Mouse (Mus musculus) brain, embryonic 14.5 days (tissue): ENCODE measurements around the gene Snf8.

Experiments
- CTCF ChIP-seq: fragments of 200-500 bp; IDR thresholded peaks from 2 replicates; pipeline ENCODE4 v1.5.1; 2012; ENCODE audit warnings: inconsistent platforms, mild to moderate bottlenecking, moderate library complexity, borderline replicate concordance; ENCODE audit not compliant: insufficient read depth, insufficient read length; ENCODE audit errors: extremely low read depth
- POLR2A ChIP-seq: fragments of 200-500 bp; IDR thresholded peaks from 2 replicates; pipeline ENCODE4 v1.6.1; 2012; ENCODE audit warnings: mild to moderate bottlenecking, inconsistent platforms, borderline replicate concordance; ENCODE audit not compliant: poor library complexity, insufficient read depth, insufficient read length, severe bottlenecking; ENCODE audit errors: extremely low read depth

- TF ChIP-seq POLR2A (no peak), CTCF (no peak)
These were observed 30.5 kb upstream of the Snf8 start for GRCm38 (mm10) chr11:96003969-96004792.
